Mouse (Mus musculus) thymus, postnatal 25 days (tissue): ENCODE results near the gene Ftl1.

ENCODE experiments used
- DNase-seq: peaks from one replicate; pipeline ENCODE4 v3.0.0; 2022

Ftl1 gene

DNA sequence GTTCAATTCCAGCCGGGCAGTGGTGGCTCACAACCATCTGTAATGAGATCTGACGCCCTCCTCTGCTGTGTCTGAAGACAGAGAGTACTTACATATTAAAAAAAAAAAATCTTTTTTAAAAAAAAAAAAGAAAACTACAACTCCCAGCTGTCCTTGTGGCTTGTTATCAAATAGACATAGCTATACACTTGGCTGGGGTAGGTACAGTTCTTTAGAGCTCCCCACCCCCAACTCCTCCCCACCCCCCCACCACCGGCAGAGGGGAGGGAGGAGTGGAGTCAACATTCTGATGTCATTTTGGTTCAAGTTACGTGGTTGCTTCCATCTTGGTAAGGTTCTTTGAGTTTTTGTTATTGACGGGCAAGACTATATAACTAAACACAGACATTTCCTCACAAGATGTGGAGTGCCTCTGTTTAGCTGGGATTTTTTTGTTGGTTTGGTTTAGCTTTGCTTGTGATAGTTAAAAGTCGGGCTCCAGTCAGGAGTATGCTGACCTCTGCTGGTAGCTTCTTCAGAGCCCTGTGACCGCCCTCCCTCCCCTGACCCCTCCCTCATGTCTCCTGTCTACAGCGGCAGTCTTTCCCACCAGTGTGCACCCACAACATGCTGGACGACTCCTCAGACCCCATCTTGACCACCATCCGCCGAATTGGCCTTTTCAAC, 12.2 kb downstream of the Ftl1 start:
- peak; percentile 20 for DNase-seq

- DNase-seq = no peak
These were observed 13.1 kb downstream of the Ftl1 start for GRCm38 (mm10) chr7:45446589-45446988.

DNA sequence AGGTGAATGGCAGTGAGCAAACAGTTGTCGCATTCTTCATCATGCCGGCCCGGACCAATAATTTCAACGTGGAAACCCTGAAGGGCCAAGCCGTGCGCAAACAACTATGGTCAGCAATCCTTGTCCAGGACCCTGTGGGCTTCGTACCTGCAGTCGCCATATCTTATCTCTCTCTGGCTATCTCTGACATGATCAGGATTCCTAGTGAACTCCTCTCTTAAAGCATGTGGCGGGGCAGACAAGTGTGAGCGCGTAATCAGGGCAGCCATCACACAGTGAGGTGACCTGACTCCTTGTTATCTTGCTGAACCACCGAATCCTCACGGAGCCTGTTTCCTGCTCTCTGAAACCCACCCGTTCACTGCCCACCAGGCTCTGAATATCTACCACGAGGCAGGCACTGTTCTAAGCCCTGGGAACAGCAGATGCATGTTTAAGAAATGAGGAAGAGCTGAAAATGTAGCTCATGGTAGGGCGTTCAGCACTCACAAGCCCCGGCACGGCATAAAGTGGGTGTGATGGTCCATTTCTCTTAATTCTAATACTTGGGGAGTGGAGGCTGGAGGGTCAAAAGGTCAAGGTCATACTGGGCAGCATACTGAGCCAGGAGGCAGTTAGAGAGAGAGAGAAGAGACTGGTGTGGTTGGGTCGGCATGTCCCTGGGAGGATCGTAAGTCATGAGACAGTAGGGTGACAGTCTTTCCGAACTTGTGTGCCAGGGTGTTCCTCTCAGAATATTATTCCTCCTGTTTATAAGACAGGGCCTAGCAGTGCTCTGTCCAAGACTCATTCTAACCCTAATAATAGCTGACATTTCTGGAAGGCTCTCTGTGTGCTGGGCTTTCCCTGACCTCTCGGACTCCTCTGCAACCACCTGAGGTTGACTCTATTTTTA, 15.9 kb downstream of the Ftl1 start:
- no peak for DNase-seq

- DNase-seq = no peak
These were observed 22.0 kb downstream of the Ftl1 start, which contains the start of gene Ruvbl2 for GRCm38 (mm10) chr7:45437521-45438276. Gene Ruvbl2 (minus strand): TSS chr7:45438096.

DNA sequence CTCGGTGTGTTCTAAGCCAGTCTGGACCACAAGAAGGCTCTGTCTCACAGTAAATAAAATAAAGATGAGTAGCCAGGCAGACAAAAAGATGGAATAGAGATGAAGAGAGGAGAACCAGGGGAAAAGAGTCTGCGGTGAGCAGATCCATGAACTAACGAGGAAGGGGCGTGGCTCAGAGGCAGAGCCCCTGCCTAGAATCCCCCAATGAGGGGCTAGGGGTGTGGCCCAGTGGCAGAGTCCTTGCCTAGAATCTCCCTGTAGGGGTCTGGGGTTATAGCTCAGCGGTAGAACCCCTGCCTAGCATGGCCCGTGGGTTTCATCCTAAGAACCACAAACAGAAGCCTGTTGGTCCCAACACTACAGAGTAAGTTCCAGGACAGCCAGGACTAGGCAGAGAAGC, 22.6 kb downstream of the Ftl1 start:
- no peak for DNase-seq

DNA sequence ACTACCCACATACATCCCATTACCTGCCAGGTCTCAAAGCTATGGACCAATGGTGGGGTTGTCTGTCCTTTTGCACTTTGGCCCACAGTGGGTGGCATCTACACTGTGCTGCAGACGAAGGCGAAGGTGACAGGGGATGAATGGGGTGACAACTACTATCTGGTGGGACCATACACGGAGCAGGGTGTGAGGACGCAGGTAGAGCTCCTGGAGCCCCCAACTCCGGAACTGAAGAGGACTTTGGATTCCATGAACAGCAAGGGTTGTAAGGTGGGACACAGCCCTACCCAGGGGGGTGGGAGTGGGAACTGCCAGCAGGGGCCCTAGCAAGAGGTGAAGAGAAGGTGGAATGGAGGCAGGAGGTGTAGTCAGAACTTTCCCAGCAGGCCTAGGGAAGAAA, 23.2 kb downstream of the Ftl1 start:
- no peak for DNase-seq

GRCm38 (mm10) chr7:45435038-45435437, 24.6 kb downstream of the Ftl1 start:
- DNase-seq = no peak

- DNase-seq = peak; percentile 100
These were observed 25.3 kb downstream of the Ftl1 start, which contains the start of gene Gys1 for GRCm38 (mm10) chr7:45434203-45435015. Gene Gys1 (plus strand): TSS chr7:45434844.

GRCm38 (mm10) chr7:45433835-45434202, 25.9 kb downstream of the Ftl1 start:
- DNase-seq = no peak

DNA sequence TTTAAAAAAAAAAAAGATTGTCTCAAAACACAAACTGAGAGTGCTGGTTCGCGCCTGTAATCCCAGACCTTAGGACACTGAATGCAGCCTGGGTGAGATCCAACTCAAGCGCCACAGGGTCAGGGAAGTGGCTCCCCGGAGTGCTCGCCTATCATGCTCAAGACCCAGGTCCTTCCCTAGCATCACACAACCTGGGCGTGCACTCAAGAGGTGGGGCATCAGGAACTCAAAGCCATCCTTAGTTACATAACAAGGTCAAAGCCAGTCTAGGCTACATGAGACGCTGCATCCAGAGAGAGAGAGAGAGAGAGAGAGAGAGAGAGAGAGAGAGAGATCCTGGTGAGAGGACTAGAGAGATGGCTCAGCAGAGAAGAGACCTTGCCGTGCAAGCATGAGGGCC, 33.1 kb downstream of the Ftl1 start:
- DNase-seq = no peak

- DNase-seq = no peak
These were observed 38.5 kb downstream of the Ftl1 start for GRCm38 (mm10) chr7:45421194-45421593.

- DNase-seq = no peak
These were observed 39.1 kb downstream of the Ftl1 start, which contains the start of gene Lhb for GRCm38 (mm10) chr7:45420615-45420919. Gene Lhb (plus strand): TSS chr7:45420820.

DNA sequence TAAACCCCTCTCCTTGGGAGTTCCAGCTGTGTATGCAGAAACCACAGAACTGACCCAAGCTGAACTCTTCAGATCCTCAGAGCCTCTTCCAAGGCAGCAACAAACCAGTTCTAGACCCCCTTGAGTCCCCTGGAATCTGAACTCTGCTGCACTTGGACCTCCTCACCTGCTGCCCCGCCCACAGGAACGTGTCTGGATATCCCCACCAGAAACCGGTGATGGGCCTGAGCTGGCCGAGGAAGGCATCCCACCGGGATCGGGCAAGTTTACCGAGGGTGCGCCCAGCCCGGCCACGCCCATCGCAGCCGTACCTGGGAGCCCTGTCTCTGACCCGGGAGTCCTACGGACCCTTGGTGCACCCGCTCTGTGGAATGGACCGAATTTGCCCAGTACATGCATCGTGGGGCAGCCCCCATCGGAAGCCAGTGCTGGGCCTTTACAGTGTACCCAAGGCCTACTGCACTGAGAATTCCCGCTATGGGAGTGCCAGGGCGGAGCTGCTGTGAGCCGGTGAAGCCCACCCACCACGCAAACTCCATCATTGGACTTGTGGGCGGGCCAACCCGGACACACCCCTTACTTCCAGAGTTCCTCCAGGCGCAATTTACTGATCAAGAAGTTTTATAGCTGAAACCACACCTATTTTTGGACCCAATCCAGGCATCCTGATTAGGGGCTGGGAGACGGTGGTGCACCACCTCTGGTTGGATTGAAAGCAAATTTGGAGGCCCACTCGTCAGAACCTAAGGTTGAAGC, 39.6 kb downstream of the Ftl1 start:
- no peak for DNase-seq

DNA sequence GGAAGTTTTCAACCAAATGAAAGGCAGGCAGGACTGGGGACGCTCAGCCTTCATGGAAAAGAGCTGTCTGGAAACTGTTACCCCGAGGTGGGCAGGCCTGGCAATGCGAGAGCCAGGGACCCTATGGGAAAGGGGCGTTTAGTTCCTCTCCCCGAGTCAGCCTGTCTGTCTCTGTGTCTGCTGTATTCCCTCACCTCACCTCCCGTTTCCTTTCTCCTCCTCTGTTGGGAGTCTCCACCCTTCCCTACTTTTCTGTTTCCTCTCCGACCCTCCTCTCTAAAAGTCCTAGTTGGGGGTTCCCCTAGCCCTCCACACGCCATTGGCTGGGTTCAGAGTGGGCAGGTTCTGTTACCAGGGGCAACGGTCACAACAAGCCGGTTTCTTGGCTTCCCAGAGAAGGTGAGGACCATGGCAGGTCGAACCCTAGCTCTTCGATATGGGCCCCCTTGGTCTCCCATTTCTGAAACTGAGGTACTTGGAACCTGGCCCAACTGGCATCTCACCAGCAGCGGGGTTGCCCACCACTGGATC, 41.7 kb downstream of the Ftl1 start:
- DNase-seq = no peak

DNA sequence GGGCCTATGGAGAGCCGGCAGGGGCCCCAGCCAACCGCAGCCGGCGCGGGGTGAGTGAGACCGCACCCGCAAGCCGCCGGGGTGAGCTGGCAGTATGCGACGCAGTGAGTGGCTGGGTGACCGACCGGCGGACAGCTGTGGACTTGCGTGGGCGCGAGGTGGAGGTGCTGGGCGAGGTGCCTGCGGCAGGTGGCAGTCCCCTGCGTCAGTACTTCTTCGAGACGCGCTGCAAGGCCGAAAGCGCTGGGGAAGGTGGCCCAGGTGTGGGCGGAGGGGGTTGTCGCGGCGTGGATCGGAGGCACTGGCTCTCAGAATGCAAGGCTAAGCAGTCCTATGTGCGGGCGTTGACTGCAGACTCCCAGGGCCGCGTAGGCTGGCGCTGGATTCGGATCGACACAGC, 44.0 kb downstream of the Ftl1 start:
- DNase-seq = no peak

DNA sequence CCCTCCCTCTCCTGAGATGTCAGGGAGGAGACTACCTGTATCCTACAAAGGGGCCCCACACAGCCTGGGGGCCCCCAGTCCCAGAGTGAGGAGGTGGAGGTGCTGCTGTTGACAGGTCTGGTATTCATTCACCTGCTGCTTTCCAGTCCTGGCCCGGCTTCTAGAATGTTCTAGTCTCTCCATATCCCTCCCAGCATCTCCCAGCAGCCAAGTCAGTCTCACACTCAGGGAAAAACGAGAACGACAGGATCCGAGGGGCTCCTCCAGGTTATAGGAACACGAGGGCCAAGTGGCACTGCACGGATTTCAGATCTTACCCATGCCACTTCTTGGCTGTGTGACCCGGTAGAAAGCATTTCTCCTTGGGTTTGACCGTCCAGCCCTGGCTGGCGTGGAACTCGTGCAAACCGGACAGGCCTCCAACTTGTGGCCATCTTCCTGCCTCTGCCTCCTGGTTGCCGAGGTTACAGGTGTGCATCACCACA, 44.9 kb downstream of the Ftl1 start:
- DNase-seq = no peak

GRCm38 (mm10) chr7:45413864-45414739, 45.6 kb downstream of the Ftl1 start:
- no peak for DNase-seq

GRCm38 (mm10) chr7:45413113-45413863, 46.4 kb downstream of the Ftl1 start, which contains the start of gene Ntf5:
Gene Ntf5 (plus strand): TSS chr7:45413695.
- DNase-seq = peak; percentile 29

GRCm38 (mm10) chr7:45412421-45412820, 47.3 kb downstream of the Ftl1 start:
- DNase-seq = no peak
